Mouse (Mus musculus) liver, adult 2 months (tissue): ENCODE results near the gene Igfbp7. TPM values are rescaled to one million over a fixed set of nuclear protein-coding genes. Genes with fewer than 3 reads are reported as not detected.

Experiments used
- DNase-seq: peaks from one replicate; pipeline ENCODE4 v3.0.0-alpha.2; 2011; ENCODE audit warnings: low read depth, low spot score; ENCODE audit errors: extremely low read depth
- H3K27ac ChIP-seq: fragments of 200-500 bp; replicated peaks from 2 replicates; pipeline ENCODE4 v1.5.1; 2012; ENCODE audit warnings: low read depth, mild to moderate bottlenecking, control low read depth, inconsistent platforms, low read length; ENCODE audit not compliant: insufficient read depth
- H3K27me3 ChIP-seq: fragments of 200-500 bp; 2 replicates; pipeline ENCODE4 v1.6.1; 2012; ENCODE audit warnings: mild to moderate bottlenecking, moderate library complexity, low read length, inconsistent platforms; ENCODE audit not compliant: control insufficient read depth, insufficient read depth
- H3K36me3 ChIP-seq: fragments of 200-500 bp; 2 replicates; pipeline ENCODE4 v1.6.1; 2012; ENCODE audit warnings: low read length, inconsistent platforms; ENCODE audit not compliant: control insufficient read depth, insufficient read depth
- H3K4me1 ChIP-seq: fragments of 200-500 bp; 2 replicates; pipeline ENCODE4 v1.6.1; 2011; ENCODE audit warnings: low read length; ENCODE audit not compliant: control insufficient read depth, insufficient read depth
- H3K4me3 ChIP-seq: fragments of 200-500 bp; 2 replicates; pipeline ENCODE4 v1.5.1; 2011; ENCODE audit warnings: low read depth, mild to moderate bottlenecking, control low read depth, low read length, moderate library complexity; ENCODE audit not compliant: insufficient read depth
- H3K79me2 ChIP-seq: fragments of 200-500 bp; 2 replicates; pipeline ENCODE4 v1.6.1; 2012; ENCODE audit warnings: inconsistent platforms, mild to moderate bottlenecking, low read length, moderate library complexity; ENCODE audit not compliant: control insufficient read depth, insufficient read depth
- H3K9ac ChIP-seq: fragments of 200-500 bp; 2 replicates; pipeline ENCODE4 v1.6.1; 2012; ENCODE audit warnings: low read depth, mild to moderate bottlenecking, control low read depth, inconsistent platforms, low read length
- CTCF ChIP-seq: fragments of 200-500 bp; IDR thresholded peaks from 2 replicates; pipeline ENCODE4 v1.5.1; 2011; ENCODE audit warnings: low read depth, low read length, control low read depth
- POLR2A ChIP-seq: fragments of 200-500 bp; IDR thresholded peaks from 2 replicates; pipeline ENCODE4 v1.6.1; 2011; ENCODE audit warnings: low read length, control low read depth; ENCODE audit not compliant: insufficient read depth; ENCODE audit errors: extremely low read depth
- WGBS: fragments of 180-500 bp; shearing (Covaris S2); methylation state at CpG from one replicate; pipeline ENCODE4 v1.1.7; 2018; 5-methylcytosine and 5-hydroxymethylcytosine counted together
- polyA plus RNA-seq: library from polyadenylated mRNA; depleted of rRNA; stranded (reverse); fragments of >200 nt; gene quantifications from 2 replicates; pipeline ENCODE4 v1.2.3, GENCODE M21; 2012; rRNA removed
- total RNA-seq: library from RNA; depleted of rRNA; stranded (reverse); fragments of >200 nt; gene quantifications from 2 replicates; pipeline ENCODE4 v1.2.3, GENCODE M21; 2014; rRNA removed

The Igfbp7 gene
- total and polyA plus RNA-seq, 2 experiments, result 69.7 to 336 TPM

DNA sequence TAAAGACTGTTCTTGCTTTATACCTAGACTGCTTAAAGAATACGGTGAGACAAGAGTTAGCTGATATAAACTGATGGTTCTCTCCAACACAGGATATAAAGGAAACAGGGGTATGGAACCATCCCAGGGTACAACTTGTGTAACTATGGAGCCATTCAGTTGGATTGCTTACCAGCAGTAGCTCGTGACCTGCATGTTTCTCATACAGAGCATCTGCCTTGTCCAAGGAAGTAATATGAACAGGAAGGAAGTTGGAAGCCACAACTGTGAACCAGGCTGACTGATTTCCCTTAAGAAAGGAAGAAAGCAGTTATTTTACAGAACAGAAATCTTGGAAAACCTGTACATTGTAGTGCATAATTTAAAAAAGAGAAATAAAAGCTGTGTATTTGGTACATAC is 108.4 kb downstream of the Igfbp7 start:
- H3K27me3 ChIP-seq, result no peaks in the 10 kb centered on the region
- 86% methylated on average over 2 of the region's 2 CpGs for WGBS
- no peak for TF ChIP-seq CTCF
- no peak for TF ChIP-seq POLR2A
- no peak overlapping the region for H3K4me3 ChIP-seq
- H3K79me2 ChIP-seq, result no peaks in the 10 kb centered on the region
- H3K36me3 ChIP-seq, result peaks cover 22% of the 10 kb centered on the region
- H3K4me1 ChIP-seq, result no peaks in the 10 kb centered on the region
- H3K27ac ChIP-seq, result no peak overlapping the region
- H3K9ac ChIP-seq, result no peak overlapping the region
- DNase-seq, result no peak

Other genes with a start within 250 kb of the Igfbp7 start
- gene Spink2, start 196.6 kb downstream of the Igfbp7 start, total RNA-seq, result not detected in 2 replicates
- gene Spink2, start 196.6 kb downstream of the Igfbp7 start, polyA plus RNA-seq, result 0.16 TPM in 1 of 2 replicates, not detected in the other
- gene Rest, start 142.6 kb downstream of the Igfbp7 start, total RNA-seq, result 9.8 and 9.9 TPM in 2 replicates
- gene Rest, start 142.6 kb downstream of the Igfbp7 start, polyA plus RNA-seq, result 3.3 and 3.7 TPM in 2 replicates
- gene Noa1, start 98.0 kb downstream of the Igfbp7 start, total RNA-seq, result 4.2 and 6.2 TPM in 2 replicates
- 7.5 and 8.6 TPM in 2 replicates for gene Noa1, start 98.0 kb downstream of the Igfbp7 start, polyA plus RNA-seq
- gene Polr2b, start 97.9 kb downstream of the Igfbp7 start, total RNA-seq, result 31.6 and 43.3 TPM in 2 replicates
- gene Polr2b, start 97.9 kb downstream of the Igfbp7 start, polyA plus RNA-seq, result 24.3 and 31.0 TPM in 2 replicates